Mouse (Mus musculus) liver, embryonic 16.5 days (tissue): ENCODE measurements around the gene Agpat4. TPM values are rescaled to one million over a fixed set of nuclear protein-coding genes. Genes with fewer than 3 reads are reported as not detected.

Source experiments
- ATAC-seq: fragments of 200-750 bp; cut with Nextera tagmentation; 2 replicates; pipeline ENCODE4 v1.8.0; 2017; ENCODE audit warnings: low read depth, mild to moderate bottlenecking, moderate number of reproducible peaks, moderate library complexity
- H3K27ac ChIP-seq: fragments of 300-500 bp; sonication (generic); 2 replicates; pipeline ENCODE4 v1.5.1; 2014; ENCODE audit warnings: mild to moderate bottlenecking, low read length
- H3K27me3 ChIP-seq: fragments of 300-500 bp; sonication (generic); 2 replicates; pipeline ENCODE4 v1.6.1; 2014; ENCODE audit warnings: low read depth, low read length, mixed read lengths; ENCODE audit not compliant: control insufficient read depth, insufficient read depth
- H3K36me3 ChIP-seq: fragments of 300-500 bp; sonication (generic); 2 replicates; pipeline ENCODE4 v1.6.1; 2014; ENCODE audit warnings: mild to moderate bottlenecking; ENCODE audit not compliant: control insufficient read depth, insufficient read depth
- H3K4me1 ChIP-seq: fragments of 300-500 bp; sonication (generic); 2 replicates; pipeline ENCODE4 v1.6.1; 2014; ENCODE audit warnings: low read depth, low read length, mixed read lengths; ENCODE audit not compliant: control insufficient read depth
- H3K4me2 ChIP-seq: fragments of 300-500 bp; sonication (generic); 2 replicates; pipeline ENCODE4 v1.6.1; 2014; ENCODE audit warnings: low read depth, low read length, mixed read lengths
- H3K4me3 ChIP-seq: fragments of 300-500 bp; sonication (generic); 2 replicates; pipeline ENCODE4 v1.5.1; 2014; ENCODE audit warnings: low read depth, mild to moderate bottlenecking, low read length
- H3K9ac ChIP-seq: fragments of 300-500 bp; sonication (generic); 2 replicates; pipeline ENCODE4 v1.6.1; 2014; ENCODE audit warnings: low read depth, low read length
- H3K9me3 ChIP-seq: fragments of 300-500 bp; sonication (generic); replicated peaks from 2 replicates; pipeline ENCODE4 v1.6.1; 2016; ENCODE audit warnings: low read length; ENCODE audit not compliant: control insufficient read depth
- WGBS: fragments of 180-500 bp; shearing (Covaris S2); extraction: QIAGEN DNeasy Blood & Tissue Kit; methylation state at CpG from one replicate; pipeline ENCODE4 v1.1.7; 2014; ENCODE audit not compliant: insufficient replicate concordance; 5-methylcytosine and 5-hydroxymethylcytosine counted together
- polyA plus RNA-seq: library from polyadenylated mRNA; unstranded; fragments of >200 nt; fragmentation: Nextera tagmentation; extraction: Ambion mirVana; gene quantifications from 2 replicates; pipeline ENCODE4 v1.2.1, GENCODE M21; 2015

The Agpat4 gene
- polyA plus RNA-seq, 1 experiment from 2014 or later = 27.2 TPM

DNA sequence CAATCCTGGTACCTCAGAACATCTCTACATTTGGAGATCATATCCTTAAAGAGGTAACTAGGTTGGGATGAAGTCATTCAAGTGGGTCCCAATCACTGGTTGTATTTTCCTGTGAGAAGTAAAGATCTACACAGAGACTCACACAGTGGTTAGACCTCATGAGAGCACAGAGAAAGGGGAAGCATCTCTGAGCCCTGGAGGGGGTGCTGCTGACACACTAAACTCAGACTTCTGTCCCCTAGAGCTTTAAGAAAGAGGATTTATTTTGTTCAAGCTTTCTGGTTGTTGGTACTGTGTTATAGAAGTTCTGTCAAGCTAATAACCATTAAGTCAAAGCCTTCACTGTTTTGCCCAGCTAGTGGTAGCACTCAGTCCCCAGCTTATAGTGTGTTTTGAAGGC is 19.1 kb upstream of the Agpat4 start:
- no peak overlapping the region for H3K9ac ChIP-seq
- no peak overlapping the region for H3K27ac ChIP-seq
- H3K4me3 ChIP-seq = no peak overlapping the region
- H3K27me3 ChIP-seq = no peaks in the 10 kb centered on the region
- no peaks in the 10 kb centered on the region; the same call in 1 of the 2 replicates for H3K9me3 ChIP-seq
- H3K4me2 ChIP-seq = no peak overlapping the region
- no peaks in the 10 kb centered on the region for H3K36me3 ChIP-seq
- peaks cover 6% of the 10 kb centered on the region for H3K4me1 ChIP-seq
- ATAC-seq = no peak

DNA sequence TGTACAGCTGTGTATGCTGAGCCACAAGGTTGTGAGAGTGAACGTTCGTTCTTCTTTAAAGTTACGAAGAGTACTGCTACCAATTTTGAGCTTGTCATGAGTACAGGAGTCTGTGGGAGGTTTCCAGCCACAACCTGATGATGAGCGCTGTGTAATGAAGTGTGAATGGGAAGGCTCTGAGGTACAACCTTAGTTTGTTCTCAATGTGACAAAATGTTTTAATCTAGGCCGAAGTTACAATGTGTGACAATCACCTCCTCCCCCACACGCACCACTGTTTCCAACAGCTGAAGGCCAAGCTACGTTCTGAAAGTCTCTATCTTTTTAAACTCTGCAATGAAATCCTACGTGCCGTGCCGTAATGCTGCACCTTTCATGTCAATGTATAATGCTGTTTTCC is 16.2 kb upstream of the Agpat4 start:
- Histone ChIP-seq H3K27ac (no peak overlapping the region), H3K9ac (no peak overlapping the region), H3K36me3 (no peaks in the 10 kb centered on the region), H3K4me2 (no peak overlapping the region), H3K9me3 (no peaks in the 10 kb centered on the region; the same call in 1 of the 2 replicates), H3K4me3 (no peak overlapping the region), H3K4me1 (peaks cover 16% of the 10 kb centered on the region), H3K27me3 (no peaks in the 10 kb centered on the region)
- ATAC-seq = no peak
- 85% methylated on average over 10 of the region's 10 CpGs for WGBS

DNA sequence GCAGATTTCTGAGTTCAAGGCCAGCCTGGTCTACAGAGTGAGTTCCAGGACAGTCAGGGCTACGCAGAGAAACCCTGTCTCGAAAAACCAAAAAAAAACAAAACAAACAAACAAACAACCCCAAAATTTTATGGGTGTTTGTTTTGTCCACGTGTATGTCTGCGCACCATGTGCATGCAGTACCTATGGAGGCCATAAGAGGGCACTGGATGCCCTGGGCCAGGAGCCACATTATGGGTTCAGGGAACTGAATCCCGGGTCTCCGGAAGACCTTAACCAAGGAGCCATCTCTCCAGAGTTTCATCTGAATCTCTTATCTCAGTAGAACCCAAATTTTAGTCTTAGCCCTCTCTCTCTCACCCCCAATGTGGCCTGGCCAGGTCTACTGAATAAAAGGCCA is 14.7 kb upstream of the Agpat4 start:
- Histone ChIP-seq H3K9ac (no peak overlapping the region), H3K27ac (no peak overlapping the region), H3K36me3 (no peaks in the 10 kb centered on the region), H3K4me2 (0 out of 2 replicates have a peak overlapping the region, but pooled peaks have one; percentile 19), H3K4me3 (no peak overlapping the region), H3K4me1 (peaks cover 16% of the 10 kb centered on the region), H3K9me3 (no peaks in the 10 kb centered on the region; the same call in 1 of the 2 replicates), H3K27me3 (no peaks in the 10 kb centered on the region)
- WGBS = 65% methylated on average over 6 of the region's 6 CpGs
- ATAC-seq = no peak

GRCm38 (mm10) chr17:12104245-12104644 is 14.3 kb upstream of the Agpat4 start:
- 43% methylated on average over 7 of the region's 7 CpGs for WGBS
- H3K27ac ChIP-seq = peak overlapping the region; percentile 28; the same call in 1 of the 2 replicates

DNA sequence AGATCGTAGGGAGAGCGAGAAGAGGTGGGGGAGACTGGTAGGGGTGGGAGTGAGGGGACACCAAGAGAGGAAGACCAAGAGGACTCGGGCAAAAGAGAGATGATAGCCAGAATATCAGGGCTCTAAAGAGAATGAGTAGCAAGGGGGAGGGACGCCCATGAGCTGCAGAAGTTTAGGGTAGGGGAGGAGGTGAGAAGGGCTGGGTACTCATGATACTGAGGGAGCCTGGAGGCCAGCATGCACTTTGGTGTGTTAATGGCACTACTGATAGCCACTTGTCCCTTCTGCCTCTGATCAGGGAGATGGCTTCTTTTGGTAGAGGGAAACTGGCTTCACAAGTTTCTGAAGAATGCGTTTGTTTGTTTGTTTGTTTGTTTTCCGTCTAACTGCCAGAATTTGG is 13.8 kb upstream of the Agpat4 start:
- Histone ChIP-seq H3K27me3 (no peaks in the 10 kb centered on the region), H3K4me2 (peak overlapping the region; percentile 19), H3K9ac (peak overlapping the region; percentile 19; the same call in 1 of the 2 replicates), H3K9me3 (no peaks in the 10 kb centered on the region; the same call in 1 of the 2 replicates), H3K4me1 (peaks cover 16% of the 10 kb centered on the region), H3K4me3 (no peak overlapping the region), H3K36me3 (no peaks in the 10 kb centered on the region), H3K27ac (peak overlapping the region; percentile 28; the same call in 1 of the 2 replicates)
- 68% methylated on average over 6 of the region's 6 CpGs for WGBS
- peak; percentile 80 for ATAC-seq

More at GRCm38 (mm10) chr17:12104245-12104644, 14.3 kb upstream of the Agpat4 start:
- Histone ChIP-seq H3K36me3 (no peaks in the 10 kb centered on the region), H3K9me3 (no peaks in the 10 kb centered on the region; the same call in 1 of the 2 replicates), H3K27me3 (no peaks in the 10 kb centered on the region), H3K4me3 (no peak overlapping the region), H3K4me1 (peaks cover 16% of the 10 kb centered on the region), H3K9ac (peak overlapping the region; percentile 19; the same call in 1 of the 2 replicates), H3K4me2 (peak overlapping the region; percentile 19)
- ATAC-seq = peak; percentile 75

- WGBS = 54% methylated on average over 4 of the region's 4 CpGs
- no peak overlapping the region for H3K4me3 ChIP-seq
- ATAC-seq = no peak
Observed at GRCm38 (mm10) chr17:12106255-12106654, 12.2 kb upstream of the Agpat4 start.

DNA sequence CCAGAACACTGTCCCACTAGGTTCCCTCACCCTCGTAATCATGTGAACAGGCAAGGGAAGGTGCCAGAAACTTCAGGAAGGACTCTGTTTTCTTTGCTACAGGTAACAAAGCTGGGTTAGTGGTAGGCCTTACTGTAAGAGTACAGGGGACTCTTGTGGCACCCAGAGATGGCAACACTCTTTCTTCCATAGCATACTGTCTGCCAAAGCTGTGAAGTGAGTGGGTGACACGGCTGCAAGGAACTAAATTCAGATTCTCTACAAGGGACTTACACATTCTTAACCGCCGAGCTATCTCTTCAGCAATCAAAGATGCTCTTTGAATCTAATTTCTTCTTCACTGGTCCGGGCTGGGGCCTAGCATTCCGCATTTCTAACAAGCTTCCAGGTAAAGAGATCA is 4.9 kb upstream of the Agpat4 start:
- no peak overlapping the region for H3K9ac ChIP-seq
- H3K36me3 ChIP-seq = no peaks in the 10 kb centered on the region
- H3K4me2 ChIP-seq = no peak overlapping the region
- H3K27ac ChIP-seq = no peak overlapping the region
- peaks cover 3% of the 10 kb centered on the region; the same call in 1 of the 2 replicates for H3K9me3 ChIP-seq
- peaks cover 6% of the 10 kb centered on the region for H3K4me1 ChIP-seq
- WGBS = 72% methylated on average over 6 of the region's 6 CpGs
- H3K27me3 ChIP-seq = no peaks in the 10 kb centered on the region
- no peak for ATAC-seq
- H3K4me3 ChIP-seq = no peak overlapping the region

More at GRCm38 (mm10) chr17:12106255-12106654, 12.2 kb upstream of the Agpat4 start:
- H3K27ac ChIP-seq = no peak overlapping the region
- H3K9ac ChIP-seq = no peak overlapping the region
- H3K4me2 ChIP-seq = no peak overlapping the region
- H3K36me3 ChIP-seq = no peaks in the 10 kb centered on the region
- no peaks in the 10 kb centered on the region for H3K9me3 ChIP-seq
- H3K4me1 ChIP-seq = peaks cover 16% of the 10 kb centered on the region
- H3K27me3 ChIP-seq = no peaks in the 10 kb centered on the region

- Histone ChIP-seq H3K27ac (no peak overlapping the region), H3K4me1 (peaks cover 9% of the 10 kb centered on the region), H3K27me3 (no peaks in the 10 kb centered on the region), H3K4me2 (no peak overlapping the region), H3K9ac (no peak overlapping the region), H3K36me3 (no peaks in the 10 kb centered on the region), H3K4me3 (no peak overlapping the region), H3K9me3 (peaks cover 3% of the 10 kb centered on the region; the same call in 1 of the 2 replicates)
- WGBS = 76% methylated on average over 2 of the region's 2 CpGs
- ATAC-seq = no peak
Observed at GRCm38 (mm10) chr17:12115086-12115485, 3.4 kb upstream of the Agpat4 start.

GRCm38 (mm10) chr17:12118131-12118530 is 373 bp upstream of the Agpat4 start:
- H3K27ac ChIP-seq = peak overlapping the region; percentile 93; the same call in 1 of the 2 replicates
- no peaks in the 10 kb centered on the region for H3K27me3 ChIP-seq
- peaks cover 27% of the 10 kb centered on the region for H3K4me1 ChIP-seq
- peaks cover 3% of the 10 kb centered on the region; the same call in 1 of the 2 replicates for H3K9me3 ChIP-seq
- ATAC-seq = no peak
- peak overlapping the region; percentile 98 for H3K4me2 ChIP-seq
- 7% methylated on average over 9 of the region's 9 CpGs for WGBS
- peak overlapping the region; percentile 81 for H3K4me3 ChIP-seq
- H3K36me3 ChIP-seq = no peaks in the 10 kb centered on the region
- peak overlapping the region; percentile 93 for H3K9ac ChIP-seq
